ENCODE assay signal across 20 mouse cellular contexts in genomic region chr12:104822151-104822550, GRCm38 (mm10). TPM values are rescaled to one million over a fixed set of nuclear protein-coding genes. Genes with fewer than 3 reads are reported as not detected.
DNase-seq lines count a peak whose midpoint lies in the region; ATAC-seq and TF ChIP-seq lines count a peak whose summit lies in the region.
"Had no signal": no experiment of that assay in that cellular context is flagged by ENCODE, and none has a peak within 500 bp of the region (broad histone marks: within the 10 kb centered on the region; RNA-seq: fewer than 3 reads in every experiment).

No protein-coding gene starts in this region.

- WGBS in kidney, embryonic 14.5 days: 50% methylated on average over 8 of the region's 8 CpGs
- 82% methylated on average over 8 of the region's 8 CpGs for WGBS in lung, adult 2 months

- ATAC-seq in kidney, embryonic 14.5 days (ENCODE audit: low FRiP score, low TSS enrichment): peak; percentile 25; the same call in 1 of the 2 replicates
- ATAC-seq: forebrain, embryonic 16.5 days; intestine, embryonic 15.5 days; liver, embryonic 12.5 days; Patski had no signal

- H3K27me3 ChIP-seq in kidney, embryonic 14.5 days (ENCODE audit: control insufficient read depth, insufficient read depth, low read length): no peaks in the 10 kb centered on the region
- H3K27me3 ChIP-seq: intestine, embryonic 15.5 days; neural tube, embryonic 12.5 days; Patski had no signal

- no peak overlapping the region for H3K4me2 ChIP-seq in kidney, embryonic 14.5 days (replicated peaks; ENCODE audit: low read depth, low read length)
- H3K4me2 ChIP-seq: hindbrain, embryonic 13.5 days; intestine, embryonic 15.5 days; liver, embryonic 12.5 days; neural tube, embryonic 12.5 days had no signal

- no peak overlapping the region for H3K4me3 ChIP-seq in layer of hippocampus, adult 2 months
- no peak overlapping the region for H3K4me3 ChIP-seq in kidney, embryonic 14.5 days (ENCODE audit: low read length)
- H3K4me3 ChIP-seq in lung, adult 2 months (replicated peaks; ENCODE audit: extremely low read depth, low read depth, low read length): no peak overlapping the region
- H3K4me3 ChIP-seq: gastrocnemius, adult 2 months; heart, adult 2 months; hindbrain, embryonic 13.5 days; intestine, embryonic 15.5 days; liver, embryonic 12.5 days; megakaryocyte, embryonic 14.5 days; neural tube, embryonic 12.5 days had no signal

- TF ChIP-seq POLR2A in lung, adult 2 months (IDR thresholded peaks at IDR 0.05; ENCODE audit: borderline replicate concordance, extremely low read depth, low read depth, low read length): no peak

- no peak for TF ChIP-seq CTCF in layer of hippocampus, adult 2 months (conservative IDR thresholded peaks at IDR 0.05)
- no peak for TF ChIP-seq CTCF in lung, adult 2 months (IDR thresholded peaks at IDR 0.05; ENCODE audit: insufficient read depth, low read length)

- peaks cover 22% of the 10 kb centered on the region for H3K4me1 ChIP-seq in kidney, embryonic 14.5 days (ENCODE audit: control insufficient read depth, insufficient read depth, low read length)
- 0 out of 2 replicates have a peak, but pooled peaks cover 3% of the 10 kb centered on the region for H3K4me1 ChIP-seq in lung, adult 2 months (ENCODE audit: control insufficient read depth, insufficient read depth, low read length)

- H3K9ac ChIP-seq in kidney, embryonic 14.5 days (ENCODE audit: low read depth, low read length): no peak overlapping the region
- H3K9ac ChIP-seq: hindbrain, embryonic 13.5 days; intestine, embryonic 15.5 days; liver, embryonic 12.5 days; neural tube, embryonic 12.5 days had no signal

- intact Hi-C loops in heart, postnatal 14 days (cut with DNase I): loop anchor here (5.0 kb wide), 1 partner anchor 55 kb away; no protein-coding TSS in a partner anchor

- peak overlapping the region; percentile 39; the same call in 1 of the 2 replicates for H3K27ac ChIP-seq in layer of hippocampus, adult 2 months
- H3K27ac ChIP-seq in kidney, embryonic 14.5 days (ENCODE audit: low read depth, low read length): no peak overlapping the region
- H3K27ac ChIP-seq: heart, adult 2 months; hindbrain, embryonic 13.5 days; intestine, embryonic 15.5 days; neural tube, embryonic 12.5 days; stomach, postnatal 0 days had no signal

- DNase-seq in layer of hippocampus, adult 2 months (ENCODE audit: low spot score in 2 of 2): no peak
- no peak for DNase-seq in layer of hippocampus, adult 8-10 months (ENCODE audit: low spot score in 2 of 2)
- peak; percentile 84 for DNase-seq in kidney, adult 11 months
- peak; percentile 36 to 60 for DNase-seq in kidney, postnatal 4 days
- no peak for DNase-seq in lung, adult 2 months
- no peak for DNase-seq in heart, postnatal 14 days
- DNase-seq: embryo, embryonic 11 days; gastrocnemius, adult 2 months; heart, adult 2 months; lung, postnatal 14 days had no signal

- H3K9me3 ChIP-seq in kidney, embryonic 14.5 days (ENCODE audit: control insufficient read depth, low read length): no peaks in the 10 kb centered on the region
- H3K9me3 ChIP-seq: hindbrain, embryonic 13.5 days; intestine, embryonic 15.5 days; liver, embryonic 12.5 days; megakaryocyte, embryonic 14.5 days; neural tube, embryonic 12.5 days had no signal

- no peaks in the 10 kb centered on the region for H3K36me3 ChIP-seq in kidney, embryonic 14.5 days (ENCODE audit: control insufficient read depth, insufficient read depth, low read length)
- H3K36me3 ChIP-seq: hindbrain, embryonic 13.5 days; intestine, embryonic 15.5 days; liver, embryonic 12.5 days; neural tube, embryonic 12.5 days had no signal

RNA-seq across cellular contexts. Expression of gene Clmn, which starts 42.7 kb away (rescaled TPM):
- total RNA-seq in layer of hippocampus, adult 2 months (2021): 100 to 1,000 TPM; 103 to 108 TPM
- total RNA-seq in layer of hippocampus, adult 8-10 months (2022): 100 to 1,000 TPM in 3 of 4 experiments, 10 to 100 TPM in 1; 98.6 to 111 (median 105) TPM
- 3.3 and 5.3 TPM in 2 replicates for polyA plus RNA-seq in kidney, embryonic 14.5 days (2014; fragmentation: Nextera tagmentation; extraction: Ambion mirVana)
- 3.4 and 6.1 TPM in 2 replicates for polyA plus RNA-seq in lung, adult 2 months (2012; rRNA removed)
- 1 to 10 TPM; 2.7 to 3.5 TPM for total RNA-seq in heart, postnatal 14 days (2021)
- total RNA-seq: monocyte, adult 5-6 weeks had no signal

Comparison
In these comparisons a context has a peak if more than half of its experiments do, and no peak if none do; other contexts are left out.
1. DNase-seq: peak in kidney, adult 11 months (single experiment) and kidney, postnatal 4 days (2 of 2); none in layer of hippocampus, adult 2 months (0 of 2), layer of hippocampus, adult 8-10 months (0 of 2), lung, adult 2 months (single experiment) and heart, postnatal 14 days (0 of 2).
2. RNA of gene Clmn, which starts 42.7 kb away (total RNA-seq): 103 to 108 TPM in layer of hippocampus, adult 2 months and 98.6 to 111 TPM in layer of hippocampus, adult 8-10 months; 2.7 to 3.5 TPM in heart, postnatal 14 days; every median in the first group is over 10 times any median in the second.